Mouse (Mus musculus) kidney, embryonic 16.5 days (tissue): ENCODE measurements around the gene Dpm3. TPM values are rescaled to one million over a fixed set of nuclear protein-coding genes. Genes with fewer than 3 reads are reported as not detected.

Experiments
- ATAC-seq: fragments of 200-750 bp; cut with Nextera tagmentation; 2 replicates; pipeline ENCODE4 v1.8.0; 2017; ENCODE audit warnings: moderate TSS enrichment; ENCODE audit not compliant: low FRiP score, low TSS enrichment
- H3K27ac ChIP-seq: fragments of 300-500 bp; sonication (generic); 2 replicates; pipeline ENCODE4 v1.5.1; 2014; ENCODE audit warnings: low read length
- H3K27me3 ChIP-seq: fragments of 300-500 bp; sonication (generic); 2 replicates; pipeline ENCODE4 v1.6.1; 2014; ENCODE audit warnings: low read length, control low read depth, mixed read lengths; ENCODE audit not compliant: insufficient read depth
- H3K36me3 ChIP-seq: fragments of 300-500 bp; sonication (generic); 2 replicates; pipeline ENCODE4 v1.6.1; 2014; ENCODE audit warnings: low read length, control low read depth, mixed read lengths; ENCODE audit not compliant: insufficient read depth
- H3K4me1 ChIP-seq: fragments of 300-500 bp; sonication (generic); 2 replicates; pipeline ENCODE4 v1.6.1; 2014; ENCODE audit warnings: low read length, control low read depth, mixed read lengths; ENCODE audit not compliant: insufficient read depth
- H3K4me2 ChIP-seq: fragments of 300-500 bp; sonication (generic); replicated peaks from 2 replicates; pipeline ENCODE4 v1.6.1; 2014; ENCODE audit warnings: low read depth, low read length
- H3K4me3 ChIP-seq: fragments of 300-500 bp; sonication (generic); 2 replicates; pipeline ENCODE4 v1.5.1; 2014; ENCODE audit warnings: mild to moderate bottlenecking, low read length
- H3K9ac ChIP-seq: fragments of 300-500 bp; sonication (generic); replicated peaks from 2 replicates; pipeline ENCODE4 v1.6.1; 2014; ENCODE audit warnings: low read length
- H3K9me3 ChIP-seq: fragments of 300-500 bp; sonication (generic); 2 replicates; pipeline ENCODE4 v1.6.1; 2016; ENCODE audit warnings: low read length, control low read depth
- WGBS: fragments of 180-500 bp; shearing (Covaris S2); extraction: QIAGEN DNeasy Blood & Tissue Kit; methylation state at CpG from one replicate; pipeline ENCODE4 v1.1.7; 2014; 5-methylcytosine and 5-hydroxymethylcytosine counted together
- microRNA counts: library from miRNA; unstranded; fragments of <30 nt; microRNA quantifications from one replicate; lab custom pipeline; 2016
- microRNA-seq: library from miRNA; unstranded; fragments of <30 nt; microRNA quantifications from one replicate; pipeline ENCODE4, GENCODE M21; 2016
- polyA plus RNA-seq: library from polyadenylated mRNA; unstranded; fragments of >200 nt; fragmentation: Nextera tagmentation; extraction: Ambion mirVana; gene quantifications from 2 replicates; pipeline ENCODE4 v1.2.1, GENCODE M21; 2015

The Dpm3 gene
- polyA plus RNA-seq, 1 experiment from 2014 or later, result 146 TPM

DNA sequence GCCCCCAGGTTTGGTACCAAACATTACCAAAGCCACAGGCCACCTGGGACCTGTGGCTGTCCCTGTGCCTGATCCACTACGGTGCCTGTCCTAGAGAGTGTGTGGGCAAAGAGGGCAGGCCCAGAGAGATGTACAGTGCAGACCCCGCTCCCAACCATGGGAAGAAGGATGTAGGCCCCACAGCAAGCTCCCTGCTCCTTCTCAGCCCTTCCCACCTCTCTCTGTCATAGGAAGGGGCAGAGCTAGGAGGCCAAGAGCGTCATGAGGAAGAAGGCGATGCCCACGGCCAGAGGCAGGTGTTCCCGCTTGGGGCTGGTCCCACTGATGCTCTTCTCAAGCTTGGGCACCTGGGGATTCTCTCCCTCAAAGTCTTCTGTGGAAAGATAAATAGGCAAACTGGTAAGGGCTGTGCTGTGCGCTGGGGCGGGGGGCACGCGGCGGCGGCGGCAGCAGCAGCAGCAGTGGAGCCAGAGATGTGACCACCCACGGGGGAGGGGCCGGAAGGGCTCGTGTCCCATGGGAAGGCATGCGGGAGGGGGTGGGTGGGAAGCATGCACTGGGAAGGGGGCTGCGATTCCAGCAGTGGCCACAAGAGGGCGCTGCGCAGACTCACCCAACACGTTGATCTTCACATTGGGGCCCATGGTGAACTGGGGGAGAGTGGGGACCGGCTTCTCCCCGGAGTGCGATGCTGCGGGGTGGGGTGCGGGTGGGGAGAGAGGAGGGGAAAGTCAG is 56.2 kb downstream of the Dpm3 start:
- ATAC-seq, result peak; percentile 33; the same call in 1 of the 2 replicates
- Histone ChIP-seq H3K4me1 (peaks cover 35% of the 10 kb centered on the region), H3K27me3 (peaks cover 18% of the 10 kb centered on the region; the same call in 1 of the 2 replicates), H3K36me3 (no peaks in the 10 kb centered on the region), H3K4me2 (peak overlapping the region; percentile 68), H3K9me3 (no peaks in the 10 kb centered on the region), H3K9ac (peak overlapping the region; percentile 58), H3K27ac (peak overlapping the region; percentile 9; the same call in 1 of the 2 replicates), H3K4me3 (peak overlapping the region; percentile 43)
- WGBS, result 7% methylated on average over 26 of the region's 26 CpGs

DNA sequence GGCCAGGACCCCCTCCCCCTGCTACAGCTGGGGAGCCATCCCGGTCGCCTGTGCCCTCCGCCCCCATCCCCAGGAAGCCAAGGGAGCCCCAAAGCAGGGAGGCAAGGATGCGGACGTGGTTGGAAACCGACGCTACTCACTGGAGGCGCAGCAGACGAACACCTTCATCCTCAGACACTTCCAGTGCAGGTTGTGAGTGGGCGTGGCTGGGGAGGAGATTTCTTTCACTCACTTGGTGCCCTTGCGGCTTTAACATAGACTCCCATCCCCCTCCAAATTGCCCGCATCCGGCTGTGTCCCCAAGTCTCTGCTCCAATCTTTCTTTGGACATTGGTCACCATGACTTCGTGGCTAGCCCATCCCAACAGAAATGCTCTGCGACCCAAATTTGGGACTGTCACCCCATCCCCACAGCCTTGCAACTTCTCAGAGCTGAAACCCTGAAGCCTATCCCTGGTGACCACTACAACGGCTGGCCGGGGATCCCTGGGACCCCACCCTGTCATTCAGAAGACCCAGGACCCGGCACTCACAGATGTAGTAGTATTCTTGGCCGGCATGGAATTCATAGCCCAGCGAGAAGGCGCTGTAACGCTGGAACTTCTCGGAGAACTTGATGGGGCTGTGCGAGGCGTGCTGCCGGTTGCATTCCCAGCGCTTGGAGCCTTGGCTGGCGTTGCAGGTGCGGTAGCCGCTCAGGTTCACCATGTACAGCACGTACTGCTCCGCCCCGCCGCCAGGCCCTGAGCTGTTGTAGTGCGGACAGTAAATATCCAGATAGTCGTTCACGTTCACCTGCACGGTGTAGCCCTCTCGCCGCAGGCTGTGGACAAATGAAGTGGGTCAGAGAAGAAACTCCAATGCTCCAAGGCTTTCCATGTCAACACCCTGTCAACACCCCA is 57.0 kb downstream of the Dpm3 start:
- ATAC-seq, result peak; percentile 28; the same call in 1 of the 2 replicates
- H3K4me2 ChIP-seq, result peak overlapping the region; percentile 68

More for the DNA sequence above, 57.0 kb downstream of the Dpm3 start:
- WGBS, result 13% methylated on average over 40 of the region's 40 CpGs
- peak overlapping the region; percentile 58; the same call in 1 of the 2 replicates for H3K9ac ChIP-seq
- H3K36me3 ChIP-seq, result no peaks in the 10 kb centered on the region
- no peak overlapping the region for H3K27ac ChIP-seq
- H3K4me1 ChIP-seq, result peaks cover 43% of the 10 kb centered on the region
- H3K9me3 ChIP-seq, result no peaks in the 10 kb centered on the region
- peak overlapping the region; percentile 43 for H3K4me3 ChIP-seq
- H3K27me3 ChIP-seq, result peaks cover 20% of the 10 kb centered on the region

MicroRNAs encoded within 50 kb of the gene (microRNA counts, 519-probe panel; counts per million panel counts)
- 104 counts per million, percentile 35 among the panel's probes with 10 or more counts for microRNA mmu-miR-92b (lab: Ali Mortazavi, UCI)

Small RNA genes lying within 50 kb of the gene (microRNA-seq; reads per million reads assigned to microRNA genes)
- gene Mir92b, result 230 reads per million, percentile 66 among the genes with 10 or more reads in this experiment

Other genes with a start within 250 kb of the Dpm3 start
- gene Rusc1, start 166.0 kb upstream of the Dpm3 start, polyA plus RNA-seq, result 21.3 and 22.5 TPM in 2 replicates
- gene Gm43738, start 158.3 kb upstream of the Dpm3 start, polyA plus RNA-seq, result not detected in 2 replicates
- gene Fdps, start 157.4 kb upstream of the Dpm3 start, polyA plus RNA-seq, result 175 and 179 TPM in 2 replicates
- 4.7 and 5.0 TPM in 2 replicates for gene Pklr, start 123.2 kb upstream of the Dpm3 start, polyA plus RNA-seq
- gene Hcn3, start 99.2 kb upstream of the Dpm3 start, polyA plus RNA-seq, result 1.8 and 2.0 TPM in 2 replicates
- 29.1 and 30.6 TPM in 2 replicates for gene Clk2, start 94.6 kb upstream of the Dpm3 start, polyA plus RNA-seq
- gene Scamp3, start 81.9 kb upstream of the Dpm3 start, polyA plus RNA-seq, result 140 TPM in 2 replicates
- 43.6 and 51.2 TPM in 2 replicates for gene Fam189b, start 76.2 kb upstream of the Dpm3 start, polyA plus RNA-seq
- 54.9 and 56.1 TPM in 2 replicates for gene Gba, start 56.4 kb upstream of the Dpm3 start, polyA plus RNA-seq
- 18.2 and 18.4 TPM in 2 replicates for gene Thbs3, start 44.2 kb upstream of the Dpm3 start, polyA plus RNA-seq
- gene Mtx1, start 32.3 kb upstream of the Dpm3 start, polyA plus RNA-seq, result 227 and 235 TPM in 2 replicates
- gene Muc1, start 30.3 kb upstream of the Dpm3 start, polyA plus RNA-seq, result 20.0 and 23.6 TPM in 2 replicates
- gene Krtcap2, start 13.4 kb upstream of the Dpm3 start, polyA plus RNA-seq, result 272 and 300 TPM in 2 replicates
- gene Trim46, start 13.0 kb upstream of the Dpm3 start, polyA plus RNA-seq, result 4.7 and 6.0 TPM in 2 replicates
- 58.8 and 64.3 TPM in 2 replicates for gene Slc50a1, start 11.2 kb downstream of the Dpm3 start, polyA plus RNA-seq
- gene Efna1, start 21.8 kb downstream of the Dpm3 start, polyA plus RNA-seq, result 81.9 and 86.7 TPM in 2 replicates
- gene Efna3, start 63.6 kb downstream of the Dpm3 start, polyA plus RNA-seq, result 11.5 and 11.8 TPM in 2 replicates
- gene Efna4, start 78.7 kb downstream of the Dpm3 start, polyA plus RNA-seq, result 29.2 and 31.3 TPM in 2 replicates
- gene Adam15, start 90.6 kb downstream of the Dpm3 start, polyA plus RNA-seq, result 107 and 108 TPM in 2 replicates
- gene Dcst2, start 102.6 kb downstream of the Dpm3 start, polyA plus RNA-seq, result 0.32 and 0.35 TPM in 2 replicates
- 2.9 and 3.3 TPM in 2 replicates for gene Dcst1, start 105.9 kb downstream of the Dpm3 start, polyA plus RNA-seq
- 3.3 and 3.5 TPM in 2 replicates for gene Zbtb7b, start 135.4 kb downstream of the Dpm3 start, polyA plus RNA-seq
- gene Lenep, start 143.4 kb downstream of the Dpm3 start, polyA plus RNA-seq, result 0.18 and 1.3 TPM in 2 replicates
- 35.0 and 39.3 TPM in 2 replicates for gene Flad1, start 152.5 kb downstream of the Dpm3 start, polyA plus RNA-seq
- gene Cks1b, start 159.0 kb downstream of the Dpm3 start, polyA plus RNA-seq, result 483 and 495 TPM in 2 replicates
- gene Shc1, start 159.1 kb downstream of the Dpm3 start, polyA plus RNA-seq, result 115 and 118 TPM in 2 replicates
- 38.9 and 41.2 TPM in 2 replicates for gene Pygo2, start 170.9 kb downstream of the Dpm3 start, polyA plus RNA-seq
- gene Pbxip1, start 177.3 kb downstream of the Dpm3 start, polyA plus RNA-seq, result 47.5 and 51.7 TPM in 2 replicates
- gene Pmvk, start 195.2 kb downstream of the Dpm3 start, polyA plus RNA-seq, result 56.1 and 59.3 TPM in 2 replicates